Mouse (Mus musculus): ENCODE measurements around the gene Cd9. TPM values are rescaled to one million over a fixed set of nuclear protein-coding genes. Genes with fewer than 3 reads are reported as not detected.

Cd9 gene
- total RNA-seq (2021) = 10 to 100 TPM; 51.6 to 67.2 TPM
- polyA plus RNA-seq (2012; rRNA removed) = 97.7 and 108 TPM in 2 replicates
- long read RNA-seq, transcript Cd9-201 (8 exons, 1,228 nt) = major isoform, 56 of 60 reads
- long read RNA-seq, partial matches to known transcripts = 3 of 60 reads
- long read RNA-seq, other reads (novel, unspliced or antisense) = 1 of 60 reads

- H3K27ac ChIP-seq = peak within 1 kb of the TSS; percentile 88
- H3K36me3 ChIP-seq (ENCODE audit: control insufficient read depth, insufficient read depth, low read length) = no peaks in the 10 kb centered on the region
- H3K27me3 ChIP-seq (ENCODE audit: control insufficient read depth, insufficient read depth, low read length) = no peaks in the 10 kb centered on the region
- intact Hi-C loops (cut with DNase I) = loop anchor here (1.0 kb wide), 2 partner anchors 68 to 106 kb away; no protein-coding TSS in a partner anchor
- DNase-seq = peak; percentile 82 to 84
- H3K4me1 ChIP-seq (ENCODE audit: control insufficient read depth, insufficient read depth, low read length) = peaks cover 10% of the 10 kb centered on the region
- WGBS = under 1% methylated on average over 61 of the region's 61 CpGs
- H3K79me2 ChIP-seq (replicated peaks; ENCODE audit: control insufficient read depth, insufficient read depth, low read length) = no peaks in the 10 kb centered on the region
- H3K9ac ChIP-seq (ENCODE audit: low read depth, low read length) = peak within 1 kb of the TSS; percentile 84
- TF ChIP-seq EP300 (IDR thresholded peaks at IDR 0.05; ENCODE audit: insufficient read depth, low read depth, low read length) (0 out of 2 replicates have a peak, but pooled peaks have one; percentile 48), POLR2A (IDR thresholded peaks at IDR 0.05; ENCODE audit: insufficient read depth, low read depth, low read length) (peak; percentile 96), CTCF (IDR thresholded peaks at IDR 0.05) (no peak; the same call in 1 of the 2 replicates)
- H3K4me3 ChIP-seq = peak within 1 kb of the TSS; percentile 57
Measured at GRCm38 (mm10) chr6:125494092-125494871, at the start of gene Cd9. TSS of gene Cd9 (minus strand) at chr6:125494791.

GRCm38 (mm10) chr6:125541296-125541695, 46.7 kb upstream of the Cd9 start:
- no peaks in the 10 kb centered on the region for H3K79me2 ChIP-seq (replicated peaks; ENCODE audit: control insufficient read depth, insufficient read depth, low read length)
- intact Hi-C loops (cut with DNase I) = no loop called here
- no peak for TF ChIP-seq POLR2A (IDR thresholded peaks at IDR 0.05; ENCODE audit: insufficient read depth, low read depth, low read length)
- no peak for TF ChIP-seq EP300 (IDR thresholded peaks at IDR 0.05; ENCODE audit: insufficient read depth, low read depth, low read length)
- TF ChIP-seq CTCF (IDR thresholded peaks at IDR 0.05) = no peak
- H3K27me3 ChIP-seq (ENCODE audit: control insufficient read depth, insufficient read depth, low read length) = no peaks in the 10 kb centered on the region
- H3K36me3 ChIP-seq (ENCODE audit: control insufficient read depth, insufficient read depth, low read length) = no peaks in the 10 kb centered on the region
- no peak overlapping the region for H3K27ac ChIP-seq
- H3K4me3 ChIP-seq = no peak overlapping the region
- no peaks in the 10 kb centered on the region; the same call in 1 of the 2 replicates for H3K4me1 ChIP-seq (ENCODE audit: control insufficient read depth, insufficient read depth, low read length)
- no peak overlapping the region for H3K9ac ChIP-seq (ENCODE audit: low read depth, low read length)
- no peak for DNase-seq
- WGBS = 63% methylated on average over 6 of the region's 6 CpGs

- Histone ChIP-seq H3K27me3 (ENCODE audit: control insufficient read depth, insufficient read depth, low read length) (no peaks in the 10 kb centered on the region), H3K4me3 (no peak overlapping the region)
Measured at GRCm38 (mm10) chr6:125540826-125541225, 46.2 kb upstream of the Cd9 start.

GRCm38 (mm10) chr6:125540199-125540598, 45.6 kb upstream of the Cd9 start:
- Histone ChIP-seq H3K36me3 (ENCODE audit: control insufficient read depth, insufficient read depth, low read length) (no peaks in the 10 kb centered on the region), H3K27ac (no peak overlapping the region), H3K27me3 (ENCODE audit: control insufficient read depth, insufficient read depth, low read length) (no peaks in the 10 kb centered on the region), H3K9ac (ENCODE audit: low read depth, low read length) (no peak overlapping the region), H3K4me3 (no peak overlapping the region), H3K4me1 (ENCODE audit: control insufficient read depth, insufficient read depth, low read length) (no peaks in the 10 kb centered on the region; the same call in 1 of the 2 replicates), H3K79me2 (replicated peaks; ENCODE audit: control insufficient read depth, insufficient read depth, low read length) (no peaks in the 10 kb centered on the region)
- no peak for DNase-seq
- intact Hi-C loops (cut with DNase I) = no loop called here
- 77% methylated on average over 10 of the region's 10 CpGs for WGBS
- TF ChIP-seq POLR2A (IDR thresholded peaks at IDR 0.05; ENCODE audit: insufficient read depth, low read depth, low read length) (no peak), EP300 (IDR thresholded peaks at IDR 0.05; ENCODE audit: insufficient read depth, low read depth, low read length) (no peak), CTCF (IDR thresholded peaks at IDR 0.05) (no peak)

More at GRCm38 (mm10) chr6:125540826-125541225, 46.2 kb upstream of the Cd9 start:
- no peaks in the 10 kb centered on the region for H3K79me2 ChIP-seq (replicated peaks; ENCODE audit: control insufficient read depth, insufficient read depth, low read length)
- no peaks in the 10 kb centered on the region; the same call in 1 of the 2 replicates for H3K4me1 ChIP-seq (ENCODE audit: control insufficient read depth, insufficient read depth, low read length)
- H3K9ac ChIP-seq (ENCODE audit: low read depth, low read length) = no peak overlapping the region
- WGBS = 80% methylated on average over 6 of the region's 6 CpGs
- H3K27ac ChIP-seq = no peak overlapping the region
- DNase-seq = no peak
- TF ChIP-seq POLR2A (IDR thresholded peaks at IDR 0.05; ENCODE audit: insufficient read depth, low read depth, low read length) (no peak), CTCF (IDR thresholded peaks at IDR 0.05) (no peak), EP300 (IDR thresholded peaks at IDR 0.05; ENCODE audit: insufficient read depth, low read depth, low read length) (no peak)
- intact Hi-C loops (cut with DNase I) = no loop called here
- no peaks in the 10 kb centered on the region for H3K36me3 ChIP-seq (ENCODE audit: control insufficient read depth, insufficient read depth, low read length)

- intact Hi-C loops (cut with DNase I) = no loop called here
- H3K9ac ChIP-seq (ENCODE audit: low read depth, low read length) = no peak overlapping the region
- no peaks in the 10 kb centered on the region for H3K27me3 ChIP-seq (ENCODE audit: control insufficient read depth, insufficient read depth, low read length)
- H3K36me3 ChIP-seq (ENCODE audit: control insufficient read depth, insufficient read depth, low read length) = no peaks in the 10 kb centered on the region
- no peak overlapping the region for H3K4me3 ChIP-seq
- DNase-seq = no peak
- TF ChIP-seq CTCF (IDR thresholded peaks at IDR 0.05) (no peak), POLR2A (IDR thresholded peaks at IDR 0.05; ENCODE audit: insufficient read depth, low read depth, low read length) (no peak), EP300 (IDR thresholded peaks at IDR 0.05; ENCODE audit: insufficient read depth, low read depth, low read length) (no peak)
- WGBS = 32% methylated on average over 8 of the region's 8 CpGs
- no peaks in the 10 kb centered on the region; the same call in 1 of the 2 replicates for H3K4me1 ChIP-seq (ENCODE audit: control insufficient read depth, insufficient read depth, low read length)
- no peaks in the 10 kb centered on the region for H3K79me2 ChIP-seq (replicated peaks; ENCODE audit: control insufficient read depth, insufficient read depth, low read length)
- no peak overlapping the region for H3K27ac ChIP-seq
Measured at GRCm38 (mm10) chr6:125539423-125539822, 44.8 kb upstream of the Cd9 start.

- no peak for DNase-seq
- TF ChIP-seq EP300 (IDR thresholded peaks at IDR 0.05; ENCODE audit: insufficient read depth, low read depth, low read length) (no peak), POLR2A (IDR thresholded peaks at IDR 0.05; ENCODE audit: insufficient read depth, low read depth, low read length) (no peak), CTCF (IDR thresholded peaks at IDR 0.05) (no peak)
- Histone ChIP-seq H3K79me2 (replicated peaks; ENCODE audit: control insufficient read depth, insufficient read depth, low read length) (no peaks in the 10 kb centered on the region), H3K36me3 (ENCODE audit: control insufficient read depth, insufficient read depth, low read length) (no peaks in the 10 kb centered on the region), H3K9ac (ENCODE audit: low read depth, low read length) (no peak overlapping the region), H3K27me3 (ENCODE audit: control insufficient read depth, insufficient read depth, low read length) (no peaks in the 10 kb centered on the region), H3K4me3 (no peak overlapping the region), H3K4me1 (ENCODE audit: control insufficient read depth, insufficient read depth, low read length) (peaks cover under 1% of the 10 kb centered on the region), H3K27ac (no peak overlapping the region)
- 80% methylated on average over 5 of the region's 5 CpGs for WGBS
- intact Hi-C loops (cut with DNase I) = no loop called here
Measured at GRCm38 (mm10) chr6:125538469-125538868, 43.9 kb upstream of the Cd9 start.
